Mouse (Mus musculus): ENCODE measurements around the gene Olfr504. TPM values are rescaled to one million over a fixed set of nuclear protein-coding genes. Genes with fewer than 3 reads are reported as not detected.
"Not testable (repeated sequence)": the region's sequence is repeated elsewhere in the genome, so short reads cannot be mapped to it uniquely, and the experiment has no call there.

Gene Olfr504
- not detected in 2 replicates for total RNA-seq (2015)
- not detected in 2 replicates for total RNA-seq (2017)

GRCm38 (mm10) chr7:108565693-108566092, at the start of gene Olfr504:
TSS of gene Olfr504 (minus strand) at chr7:108565793.
- ATAC-seq (replicated peaks; ENCODE audit: poor library complexity), result no peak

- no peak for ATAC-seq (replicated peaks; ENCODE audit: poor library complexity)
Measured at GRCm38 (mm10) chr7:108614110-108614509, 48.5 kb upstream of the Olfr504 start.

GRCm38 (mm10) chr7:108610487-108610886, 44.9 kb upstream of the Olfr504 start, which contains the start of gene Olfr506:
TSS of gene Olfr506 (plus strand) at chr7:108610787.
- no peak for ATAC-seq (replicated peaks; ENCODE audit: poor library complexity)

GRCm38 (mm10) chr7:108601916-108602315, 36.3 kb upstream of the Olfr504 start:
- not testable (repeated sequence) for ATAC-seq (replicated peaks; ENCODE audit: poor library complexity)

GRCm38 (mm10) chr7:108589797-108590196, 24.2 kb upstream of the Olfr504 start:
- no peak for ATAC-seq (replicated peaks; ENCODE audit: poor library complexity)

GRCm38 (mm10) chr7:108544227-108544626, 21.4 kb downstream of the Olfr504 start, which contains the start of gene Olfr503:
TSS of gene Olfr503 (plus strand) at chr7:108544527.
- not testable (repeated sequence) for ATAC-seq (replicated peaks; ENCODE audit: poor library complexity)

- no peak for ATAC-seq (replicated peaks; ENCODE audit: poor library complexity)
Measured at GRCm38 (mm10) chr7:108542416-108542815, 23.2 kb downstream of the Olfr504 start.

GRCm38 (mm10) chr7:108524965-108525364, 40.6 kb downstream of the Olfr504 start, which contains the start of gene Olfr502:
TSS of gene Olfr502 (minus strand) at chr7:108525065.
- no peak for ATAC-seq (replicated peaks; ENCODE audit: poor library complexity)

Other genes starting within 250 kb of the Olfr504 start
- gene Olfr492, start 242.1 kb downstream of the Olfr504 start, total RNA-seq (2015), result not detected in 2 replicates
- gene Olfr492, start 242.1 kb downstream of the Olfr504 start, total RNA-seq (2017), result not detected in 2 replicates
- gene Olfr493, start 218.8 kb downstream of the Olfr504 start, total RNA-seq (2015), result not detected in 2 replicates
- not detected in 2 replicates for gene Olfr493, start 218.8 kb downstream of the Olfr504 start, total RNA-seq (2017)
- not detected in 2 replicates for gene Olfr494, start 200.5 kb downstream of the Olfr504 start, total RNA-seq (2015)
- not detected in 2 replicates for gene Olfr494, start 200.5 kb downstream of the Olfr504 start, total RNA-seq (2017)
- not detected in 2 replicates for gene Olfr495, start 172.6 kb downstream of the Olfr504 start, total RNA-seq (2015)
- not detected in 2 replicates for gene Olfr495, start 172.6 kb downstream of the Olfr504 start, total RNA-seq (2017)
- gene Olfr497, start 145.4 kb downstream of the Olfr504 start, total RNA-seq (2015), result not detected in 2 replicates
- not detected in 2 replicates for gene Olfr497, start 145.4 kb downstream of the Olfr504 start, total RNA-seq (2017)
- gene Olfr498, start 100.5 kb downstream of the Olfr504 start, total RNA-seq (2015), result not detected in 2 replicates
- gene Olfr498, start 100.5 kb downstream of the Olfr504 start, total RNA-seq (2017), result not detected in 2 replicates
- not detected in 2 replicates for gene Olfr502, start 40.7 kb downstream of the Olfr504 start, total RNA-seq (2015)
- not detected in 2 replicates for gene Olfr502, start 40.7 kb downstream of the Olfr504 start, total RNA-seq (2017)
- not detected in 2 replicates for gene Olfr503, start 21.3 kb downstream of the Olfr504 start, total RNA-seq (2015)
- not detected in 2 replicates for gene Olfr503, start 21.3 kb downstream of the Olfr504 start, total RNA-seq (2017)
- not detected in 2 replicates for gene Olfr506, start 45.0 kb upstream of the Olfr504 start, total RNA-seq (2015)
- gene Olfr506, start 45.0 kb upstream of the Olfr504 start, total RNA-seq (2017), result not detected in 2 replicates
- gene Olfr507, start 56.0 kb upstream of the Olfr504 start, total RNA-seq (2015), result not detected in 2 replicates
- gene Olfr507, start 56.0 kb upstream of the Olfr504 start, total RNA-seq (2017), result not detected in 2 replicates
- gene Olfr508, start 64.2 kb upstream of the Olfr504 start, total RNA-seq (2015), result not detected in 2 replicates
- not detected in 2 replicates for gene Olfr508, start 64.2 kb upstream of the Olfr504 start, total RNA-seq (2017)
- not detected in 2 replicates for gene Olfr509, start 86.1 kb upstream of the Olfr504 start, total RNA-seq (2015)
- not detected in 2 replicates for gene Olfr509, start 86.1 kb upstream of the Olfr504 start, total RNA-seq (2017)
- not detected in 2 replicates for gene Olfr510, start 100.6 kb upstream of the Olfr504 start, total RNA-seq (2015)
- gene Olfr510, start 100.6 kb upstream of the Olfr504 start, total RNA-seq (2017), result not detected in 2 replicates
- gene Olfr512, start 147.5 kb upstream of the Olfr504 start, total RNA-seq (2015), result not detected in 2 replicates
- not detected in 2 replicates for gene Olfr512, start 147.5 kb upstream of the Olfr504 start, total RNA-seq (2017)
- gene Olfr513, start 185.2 kb upstream of the Olfr504 start, total RNA-seq (2015), result not detected in 2 replicates
- gene Olfr513, start 185.2 kb upstream of the Olfr504 start, total RNA-seq (2017), result not detected in 2 replicates

All from megakaryocyte progenitor cell, adult 5-6 weeks (primary cell).